Mouse (Mus musculus) liver, embryonic 16.5 days (tissue): ENCODE data around the gene Eva1a. TPM values are rescaled to one million over a fixed set of nuclear protein-coding genes. Genes with fewer than 3 reads are reported as not detected.
A peak's percentile ranks its signal among the peaks of the same experiment; 100 is the strongest.

Source experiments
- ATAC-seq: fragments of 200-750 bp; cut with Nextera tagmentation; 2 replicates; pipeline ENCODE4 v1.8.0; 2017; ENCODE audit warnings: low read depth, mild to moderate bottlenecking, moderate number of reproducible peaks, moderate library complexity
- H3K27ac ChIP-seq: fragments of 300-500 bp; sonication (generic); 2 replicates; pipeline ENCODE4 v1.5.1; 2014; ENCODE audit warnings: mild to moderate bottlenecking, low read length
- H3K27me3 ChIP-seq: fragments of 300-500 bp; sonication (generic); 2 replicates; pipeline ENCODE4 v1.6.1; 2014; ENCODE audit warnings: low read depth, low read length, mixed read lengths; ENCODE audit not compliant: control insufficient read depth, insufficient read depth
- H3K36me3 ChIP-seq: fragments of 300-500 bp; sonication (generic); 2 replicates; pipeline ENCODE4 v1.6.1; 2014; ENCODE audit warnings: mild to moderate bottlenecking; ENCODE audit not compliant: control insufficient read depth, insufficient read depth
- H3K4me1 ChIP-seq: fragments of 300-500 bp; sonication (generic); 2 replicates; pipeline ENCODE4 v1.6.1; 2014; ENCODE audit warnings: low read depth, low read length, mixed read lengths; ENCODE audit not compliant: control insufficient read depth
- H3K4me2 ChIP-seq: fragments of 300-500 bp; sonication (generic); 2 replicates; pipeline ENCODE4 v1.6.1; 2014; ENCODE audit warnings: low read depth, low read length, mixed read lengths
- H3K4me3 ChIP-seq: fragments of 300-500 bp; sonication (generic); 2 replicates; pipeline ENCODE4 v1.5.1; 2014; ENCODE audit warnings: low read depth, mild to moderate bottlenecking, low read length
- H3K9ac ChIP-seq: fragments of 300-500 bp; sonication (generic); 2 replicates; pipeline ENCODE4 v1.6.1; 2014; ENCODE audit warnings: low read depth, low read length
- H3K9me3 ChIP-seq: fragments of 300-500 bp; sonication (generic); replicated peaks from 2 replicates; pipeline ENCODE4 v1.6.1; 2016; ENCODE audit warnings: low read length; ENCODE audit not compliant: control insufficient read depth
- WGBS: fragments of 180-500 bp; shearing (Covaris S2); extraction: QIAGEN DNeasy Blood & Tissue Kit; methylation state at CpG from one replicate; pipeline ENCODE4 v1.1.7; 2014; ENCODE audit not compliant: insufficient replicate concordance; 5-methylcytosine and 5-hydroxymethylcytosine counted together
- polyA plus RNA-seq: library from polyadenylated mRNA; unstranded; fragments of >200 nt; fragmentation: Nextera tagmentation; extraction: Ambion mirVana; gene quantifications from 2 replicates; pipeline ENCODE4 v1.2.1, GENCODE M21; 2015

Eva1a gene
- polyA plus RNA-seq, 1 experiment from 2014 or later = 12.7 TPM

DNA sequence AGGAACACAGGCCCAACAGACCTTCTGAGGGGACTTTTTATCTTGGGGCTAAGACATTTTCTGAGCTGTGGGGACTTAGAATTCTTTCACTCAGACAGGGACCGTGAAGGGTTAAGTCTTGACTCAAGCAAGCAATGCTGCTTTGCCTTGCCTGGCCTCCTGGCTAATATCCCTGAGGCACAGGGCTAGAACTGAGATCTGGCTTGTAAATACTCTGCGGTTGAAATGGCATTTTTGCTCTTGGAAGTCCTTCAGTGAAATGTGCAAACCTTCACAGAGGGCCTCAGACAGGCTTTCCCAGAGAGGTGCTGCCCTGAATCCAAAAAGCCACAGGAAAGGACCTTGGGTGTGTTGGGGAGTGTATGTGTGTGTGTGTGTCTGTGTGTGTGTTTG lies 11.9 kb downstream of the Eva1a start:
- H3K4me2 ChIP-seq = no peak overlapping the region
- peak overlapping the region; percentile 0; the same call in 1 of the 2 replicates for H3K27ac ChIP-seq
- no peaks in the 10 kb centered on the region for H3K27me3 ChIP-seq
- no peaks in the 10 kb centered on the region; the same call in 1 of the 2 replicates for H3K36me3 ChIP-seq
- H3K9me3 ChIP-seq = no peaks in the 10 kb centered on the region
- H3K4me1 ChIP-seq = peaks cover 6% of the 10 kb centered on the region
- no peak for ATAC-seq
- WGBS = 48% methylated on average over 2 of the region's 2 CpGs
- peak overlapping the region; percentile 18; the same call in 1 of the 2 replicates for H3K9ac ChIP-seq
- no peak overlapping the region for H3K4me3 ChIP-seq

DNA sequence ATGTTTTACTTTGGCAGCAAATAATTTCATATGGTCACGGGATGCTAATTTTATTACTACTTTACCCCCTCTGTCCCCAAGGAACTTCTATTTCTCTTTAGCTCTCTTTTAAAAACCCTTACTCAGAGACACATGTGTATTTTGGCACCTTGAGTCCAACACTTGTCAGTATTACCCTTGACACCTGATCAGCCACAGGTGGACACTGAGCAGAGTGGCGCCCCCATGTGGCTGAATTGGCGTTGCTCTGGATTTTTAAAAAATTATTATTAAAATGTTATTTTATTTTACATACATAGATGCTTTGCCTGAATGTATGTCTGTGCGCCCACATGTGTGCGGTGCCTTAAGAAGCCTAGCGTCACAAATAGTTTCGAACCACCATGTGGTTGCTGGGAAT lies 14.0 kb downstream of the Eva1a start:
- no peaks in the 10 kb centered on the region for H3K27me3 ChIP-seq
- no peaks in the 10 kb centered on the region; the same call in 1 of the 2 replicates for H3K36me3 ChIP-seq
- H3K4me2 ChIP-seq = no peak overlapping the region
- no peak overlapping the region for H3K27ac ChIP-seq
- H3K4me3 ChIP-seq = no peak overlapping the region
- H3K9ac ChIP-seq = no peak overlapping the region
- WGBS = 64% methylated on average over 7 of the region's 7 CpGs
- ATAC-seq = no peak
- H3K9me3 ChIP-seq = no peaks in the 10 kb centered on the region
- H3K4me1 ChIP-seq = peaks cover 2% of the 10 kb centered on the region; the same call in 1 of the 2 replicates

- WGBS = 66% methylated on average over 7 of the region's 7 CpGs
- ATAC-seq = no peak
- H3K36me3 ChIP-seq = no peaks in the 10 kb centered on the region; the same call in 1 of the 2 replicates
Measured at GRCm38 (mm10) chr6:82059896-82060295, 19.1 kb downstream of the Eva1a start.

GRCm38 (mm10) chr6:82065230-82065629 lies 24.4 kb downstream of the Eva1a start:
- Histone ChIP-seq H3K4me1 (no peaks in the 10 kb centered on the region), H3K27ac (peak overlapping the region; percentile 66), H3K4me2 (no peak overlapping the region), H3K4me3 (no peak overlapping the region), H3K9ac (no peak overlapping the region), H3K36me3 (no peaks in the 10 kb centered on the region), H3K27me3 (no peaks in the 10 kb centered on the region), H3K9me3 (no peaks in the 10 kb centered on the region)
- 47% methylated on average over 5 of the region's 5 CpGs for WGBS
- peak; percentile 81 for ATAC-seq

More at GRCm38 (mm10) chr6:82059896-82060295, 19.1 kb downstream of the Eva1a start:
- Histone ChIP-seq H3K27me3 (no peaks in the 10 kb centered on the region), H3K27ac (no peak overlapping the region), H3K9ac (no peak overlapping the region), H3K4me1 (no peaks in the 10 kb centered on the region), H3K4me2 (no peak overlapping the region), H3K4me3 (no peak overlapping the region), H3K9me3 (no peaks in the 10 kb centered on the region)

GRCm38 (mm10) chr6:82066515-82067081 lies 25.8 kb downstream of the Eva1a start:
- no peaks in the 10 kb centered on the region for H3K4me1 ChIP-seq
- WGBS = 68% methylated on average over 8 of the region's 8 CpGs
- H3K4me2 ChIP-seq = no peak overlapping the region

GRCm38 (mm10) chr6:82070459-82070858 lies 29.6 kb downstream of the Eva1a start:
- Histone ChIP-seq H3K9ac (no peak overlapping the region), H3K4me1 (no peaks in the 10 kb centered on the region; the same call in 1 of the 2 replicates), H3K4me2 (no peak overlapping the region), H3K36me3 (no peaks in the 10 kb centered on the region), H3K27me3 (no peaks in the 10 kb centered on the region), H3K9me3 (no peaks in the 10 kb centered on the region), H3K4me3 (no peak overlapping the region), H3K27ac (no peak overlapping the region)
- WGBS = 69% methylated on average over 6 of the region's 6 CpGs
- no peak for ATAC-seq

More at GRCm38 (mm10) chr6:82066515-82067081, 25.8 kb downstream of the Eva1a start:
- Histone ChIP-seq H3K36me3 (no peaks in the 10 kb centered on the region), H3K27ac (no peak overlapping the region), H3K9ac (no peak overlapping the region), H3K4me3 (no peak overlapping the region), H3K9me3 (no peaks in the 10 kb centered on the region), H3K27me3 (no peaks in the 10 kb centered on the region)
- peak; percentile 30 for ATAC-seq

DNA sequence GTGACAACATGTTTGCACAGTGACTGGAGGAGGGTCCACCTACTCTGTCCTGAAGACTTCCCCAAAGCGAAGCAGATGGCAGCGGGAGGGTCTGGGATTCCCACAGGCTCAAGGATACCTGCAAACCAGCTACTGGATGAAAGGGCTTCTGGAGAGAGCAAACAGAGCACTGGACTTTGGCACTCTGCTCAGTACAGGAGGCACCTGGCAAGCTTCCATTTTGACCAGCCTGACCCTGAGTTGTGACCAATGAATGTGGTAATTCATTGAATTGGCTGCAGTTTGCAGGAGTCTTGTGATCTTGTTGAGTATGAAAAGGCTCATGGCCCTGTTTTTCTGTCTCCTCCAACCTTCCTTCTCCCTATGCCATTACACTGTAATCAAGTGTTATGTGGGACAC lies 32.2 kb downstream of the Eva1a start:
- Histone ChIP-seq H3K9me3 (no peaks in the 10 kb centered on the region), H3K27me3 (no peaks in the 10 kb centered on the region), H3K4me3 (no peak overlapping the region), H3K9ac (no peak overlapping the region), H3K27ac (peak overlapping the region; percentile 60), H3K36me3 (no peaks in the 10 kb centered on the region), H3K4me1 (no peaks in the 10 kb centered on the region; the same call in 1 of the 2 replicates), H3K4me2 (no peak overlapping the region)
- 67% methylated on average over 2 of the region's 2 CpGs for WGBS
- peak; percentile 95 for ATAC-seq

- 69% methylated on average over 3 of the region's 3 CpGs for WGBS
- ATAC-seq = no peak
- Histone ChIP-seq H3K27me3 (no peaks in the 10 kb centered on the region), H3K4me2 (no peak overlapping the region), H3K4me1 (no peaks in the 10 kb centered on the region; the same call in 1 of the 2 replicates), H3K9me3 (no peaks in the 10 kb centered on the region), H3K4me3 (no peak overlapping the region), H3K27ac (no peak overlapping the region), H3K36me3 (no peaks in the 10 kb centered on the region), H3K9ac (no peak overlapping the region)
Measured at GRCm38 (mm10) chr6:82073567-82073966, 32.7 kb downstream of the Eva1a start.

DNA sequence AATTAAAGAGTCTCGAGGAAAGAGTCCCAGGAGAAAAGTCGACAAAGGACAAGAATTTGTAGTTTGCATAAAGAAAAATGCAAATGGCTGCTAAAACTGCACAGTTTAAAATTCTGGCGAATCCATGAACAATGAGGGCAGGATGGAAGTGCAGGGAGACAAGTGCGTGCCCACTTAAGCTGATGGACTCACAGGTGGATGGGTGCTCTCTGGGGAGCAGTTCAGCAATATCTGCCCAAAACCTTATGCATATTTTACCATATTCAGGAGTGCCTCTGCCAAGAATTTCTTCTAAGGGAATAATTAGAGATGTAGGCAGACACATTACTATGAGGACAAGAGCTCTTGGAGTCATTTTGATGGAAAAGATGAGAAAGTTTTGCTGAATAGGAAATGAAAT lies 35.5 kb downstream of the Eva1a start:
- Histone ChIP-seq H3K4me2 (no peak overlapping the region), H3K4me1 (no peaks in the 10 kb centered on the region; the same call in 1 of the 2 replicates), H3K27ac (no peak overlapping the region), H3K4me3 (no peak overlapping the region), H3K9me3 (no peaks in the 10 kb centered on the region), H3K27me3 (no peaks in the 10 kb centered on the region), H3K36me3 (no peaks in the 10 kb centered on the region), H3K9ac (no peak overlapping the region)
- 49% methylated on average over 4 of the region's 4 CpGs for WGBS
- ATAC-seq = no peak
